Mouse (Mus musculus) neural tube, embryonic 11.5 days (tissue): ENCODE data around the gene Nf1. TPM values are rescaled to one million over a fixed set of nuclear protein-coding genes. Genes with fewer than 3 reads are reported as not detected.
A peak's percentile ranks its signal among the peaks of the same experiment; 100 is the strongest.

Experiments used
- ATAC-seq: fragments of 200-750 bp; cut with Nextera tagmentation; 2 replicates; pipeline ENCODE4 v1.8.0; 2017; ENCODE audit warnings: moderate number of reproducible peaks, mild to moderate bottlenecking, moderate TSS enrichment, moderate library complexity; ENCODE audit not compliant: insufficient read depth, low FRiP score, low TSS enrichment
- DNase-seq: peaks from one replicate; pipeline ENCODE4 v3.0.0-alpha.2; 2015; ENCODE audit warnings: low spot score
- H3K27ac ChIP-seq: fragments of 300-500 bp; sonication (generic); 2 replicates; pipeline ENCODE4 v1.5.1; 2014; ENCODE audit warnings: low read depth, mild to moderate bottlenecking, low read length
- H3K27me3 ChIP-seq: fragments of 300-500 bp; sonication (generic); 2 replicates; pipeline ENCODE4 v1.6.1; 2014; ENCODE audit warnings: mild to moderate bottlenecking, low read length, mixed read lengths; ENCODE audit not compliant: control insufficient read depth, insufficient read depth
- H3K36me3 ChIP-seq: fragments of 300-500 bp; sonication (generic); 2 replicates; pipeline ENCODE4 v1.6.1; 2014; ENCODE audit warnings: mild to moderate bottlenecking, low read length, moderate library complexity, mixed read lengths; ENCODE audit not compliant: control insufficient read depth, insufficient read depth
- H3K4me1 ChIP-seq: fragments of 300-500 bp; sonication (generic); 2 replicates; pipeline ENCODE4 v1.6.1; 2014; ENCODE audit warnings: low read length, mixed read lengths; ENCODE audit not compliant: control insufficient read depth, insufficient read depth
- H3K4me2 ChIP-seq: fragments of 300-500 bp; sonication (generic); 2 replicates; pipeline ENCODE4 v1.6.1; 2014; ENCODE audit warnings: low read depth, mild to moderate bottlenecking, moderate library complexity
- H3K4me3 ChIP-seq: fragments of 300-500 bp; sonication (generic); 2 replicates; pipeline ENCODE4 v1.5.1; 2014; ENCODE audit warnings: low read depth, low read length
- H3K9ac ChIP-seq: fragments of 300-500 bp; sonication (generic); 2 replicates; pipeline ENCODE4 v1.6.1; 2014; ENCODE audit warnings: mild to moderate bottlenecking, low read length
- H3K9me3 ChIP-seq: fragments of 300-500 bp; sonication (generic); 2 replicates; pipeline ENCODE4 v1.6.1; 2016; ENCODE audit warnings: low read length; ENCODE audit not compliant: control insufficient read depth
- WGBS: fragments of 180-500 bp; shearing (Covaris S2); extraction: QIAGEN DNeasy Blood & Tissue Kit; methylation state at CpG from one replicate; pipeline ENCODE4 v1.1.7; 2014; 5-methylcytosine and 5-hydroxymethylcytosine counted together
- polyA plus RNA-seq: library from polyadenylated mRNA; unstranded; fragments of >200 nt; fragmentation: Nextera tagmentation; extraction: Ambion mirVana; gene quantifications from 2 replicates; pipeline ENCODE4 v1.2.1, GENCODE M21; 2014

Nf1 gene
- polyA plus RNA-seq, 1 experiment from 2014 or later = 10.3 TPM

GRCm38 (mm10) chr11:79563493-79563892 lies 224.0 kb downstream of the Nf1 start:
- Histone ChIP-seq H3K9me3 (no peaks in the 10 kb centered on the region), H3K27me3 (no peaks in the 10 kb centered on the region), H3K9ac (no peak overlapping the region), H3K4me3 (no peak overlapping the region), H3K27ac (no peak overlapping the region), H3K4me2 (no peak overlapping the region), H3K36me3 (peaks cover 11% of the 10 kb centered on the region), H3K4me1 (no peaks in the 10 kb centered on the region)
- WGBS = 92% methylated on average over 7 of the region's 7 CpGs
- no peak for DNase-seq
- ATAC-seq = no peak

- no peak overlapping the region for H3K27ac ChIP-seq
- no peaks in the 10 kb centered on the region for H3K9me3 ChIP-seq
- WGBS = 66% methylated on average over 1 of the region's 1 CpGs
- H3K4me2 ChIP-seq = no peak overlapping the region
- no peaks in the 10 kb centered on the region for H3K4me1 ChIP-seq
- H3K9ac ChIP-seq = no peak overlapping the region
- ATAC-seq (no peak), DNase-seq (no peak)
- peaks cover 11% of the 10 kb centered on the region for H3K36me3 ChIP-seq
- no peak overlapping the region for H3K4me3 ChIP-seq
- H3K27me3 ChIP-seq = no peaks in the 10 kb centered on the region
Observed at GRCm38 (mm10) chr11:79566947-79567346, 227.5 kb downstream of the Nf1 start.

GRCm38 (mm10) chr11:79568197-79568911 lies 228.9 kb downstream of the Nf1 start:
- H3K9ac ChIP-seq = no peak overlapping the region
- H3K36me3 ChIP-seq = peaks cover 11% of the 10 kb centered on the region
- ATAC-seq (no peak), DNase-seq (no peak)
- no peak overlapping the region for H3K4me3 ChIP-seq
- H3K27me3 ChIP-seq = no peaks in the 10 kb centered on the region
- no peak overlapping the region for H3K27ac ChIP-seq
- 88% methylated on average over 11 of the region's 11 CpGs for WGBS
- no peak overlapping the region for H3K4me2 ChIP-seq
- no peaks in the 10 kb centered on the region for H3K9me3 ChIP-seq
- H3K4me1 ChIP-seq = no peaks in the 10 kb centered on the region

- H3K36me3 ChIP-seq = peaks cover 7% of the 10 kb centered on the region
- H3K27me3 ChIP-seq = no peaks in the 10 kb centered on the region
- no peaks in the 10 kb centered on the region for H3K4me1 ChIP-seq
- DNase-seq (no peak), ATAC-seq (no peak)
- H3K4me2 ChIP-seq = no peak overlapping the region
- H3K27ac ChIP-seq = no peak overlapping the region
- 80% methylated on average over 2 of the region's 2 CpGs for WGBS
- H3K9ac ChIP-seq = no peak overlapping the region
- no peak overlapping the region for H3K4me3 ChIP-seq
- no peaks in the 10 kb centered on the region for H3K9me3 ChIP-seq
Observed at GRCm38 (mm10) chr11:79570319-79570718, 230.8 kb downstream of the Nf1 start.

- ATAC-seq (no peak), DNase-seq (no peak)
- Histone ChIP-seq H3K27me3 (no peaks in the 10 kb centered on the region), H3K27ac (no peak overlapping the region), H3K9me3 (no peaks in the 10 kb centered on the region), H3K36me3 (peaks cover 2% of the 10 kb centered on the region), H3K9ac (no peak overlapping the region), H3K4me2 (no peak overlapping the region), H3K4me1 (no peaks in the 10 kb centered on the region), H3K4me3 (no peak overlapping the region)
- 78% methylated on average over 3 of the region's 3 CpGs for WGBS
Observed at GRCm38 (mm10) chr11:79573836-79574235, 234.3 kb downstream of the Nf1 start.

- ATAC-seq (no peak), DNase-seq (no peak)
- Histone ChIP-seq H3K4me2 (no peak overlapping the region), H3K36me3 (peaks cover 2% of the 10 kb centered on the region), H3K4me3 (no peak overlapping the region), H3K27ac (no peak overlapping the region), H3K27me3 (no peaks in the 10 kb centered on the region), H3K4me1 (no peaks in the 10 kb centered on the region), H3K9me3 (no peaks in the 10 kb centered on the region), H3K9ac (no peak overlapping the region)
- 91% methylated on average over 14 of the region's 14 CpGs for WGBS
Observed at GRCm38 (mm10) chr11:79575383-79576073, 236.0 kb downstream of the Nf1 start.

GRCm38 (mm10) chr11:79577741-79578140 lies 238.2 kb downstream of the Nf1 start:
- ATAC-seq = no peak
- Histone ChIP-seq H3K4me2 (no peak overlapping the region), H3K27me3 (no peaks in the 10 kb centered on the region), H3K36me3 (peaks cover 2% of the 10 kb centered on the region), H3K4me1 (no peaks in the 10 kb centered on the region), H3K9me3 (no peaks in the 10 kb centered on the region), H3K4me3 (no peak overlapping the region), H3K9ac (no peak overlapping the region), H3K27ac (no peak overlapping the region)
- DNase-seq = peak; percentile 65
- 61% methylated on average over 5 of the region's 5 CpGs for WGBS

GRCm38 (mm10) chr11:79580660-79581059 lies 241.2 kb downstream of the Nf1 start:
- Histone ChIP-seq H3K4me3 (no peak overlapping the region), H3K27ac (no peak overlapping the region), H3K9me3 (no peaks in the 10 kb centered on the region), H3K4me1 (no peaks in the 10 kb centered on the region), H3K36me3 (no peaks in the 10 kb centered on the region), H3K4me2 (no peak overlapping the region), H3K9ac (no peak overlapping the region), H3K27me3 (no peaks in the 10 kb centered on the region)
- no peak for DNase-seq
- ATAC-seq = no peak
- WGBS = 53% methylated on average over 4 of the region's 4 CpGs

GRCm38 (mm10) chr11:79581257-79581656 lies 241.8 kb downstream of the Nf1 start:
- Histone ChIP-seq H3K36me3 (no peaks in the 10 kb centered on the region), H3K4me2 (no peak overlapping the region), H3K9me3 (no peaks in the 10 kb centered on the region), H3K27ac (no peak overlapping the region), H3K9ac (no peak overlapping the region), H3K27me3 (no peaks in the 10 kb centered on the region), H3K4me1 (no peaks in the 10 kb centered on the region), H3K4me3 (no peak overlapping the region)
- DNase-seq (no peak), ATAC-seq (no peak)
- WGBS = 84% methylated on average over 6 of the region's 6 CpGs
